Mouse (Mus musculus) MEL (cell line): Measurements from ENCODE around the gene Emilin2. TPM values are rescaled to one million over a fixed set of nuclear protein-coding genes. Genes with fewer than 3 reads are reported as not detected.

Experiments
- DNase-seq: peaks from one replicate; pipeline ENCODE4 v3.0.0; 2011; ENCODE audit warnings: low read depth, low spot score
- H3K27ac ChIP-seq: 2 replicates; pipeline ENCODE4 v1.5.1; 2012; ENCODE audit warnings: low read depth, mild to moderate bottlenecking, control low read depth, low read length, moderate library complexity; ENCODE audit not compliant: control insufficient read depth
- H3K27me3 ChIP-seq, 2 experiments: fragments of 150-350 bp in 1 of 2; sonication (generic) in 1 of 2; 2 replicates each; pipeline ENCODE4 v1.6.1; 2012; ENCODE audit warnings: low read length in 2 of 2, mild to moderate bottlenecking in 2 of 2, improper control_type of control experiment in 1 of 2, moderate library complexity in 1 of 2; ENCODE audit not compliant: insufficient read depth in 2 of 2, control insufficient read depth in 1 of 2
- H3K36me3 ChIP-seq, 2 experiments: 2 replicates each; pipeline ENCODE4 v1.6.1; 2012 to 2014; ENCODE audit warnings: low read length in 2 of 2, improper control_type of control experiment in 1 of 2, inconsistent platforms in 1 of 2, mild to moderate bottlenecking in 1 of 2; ENCODE audit not compliant: insufficient read depth in 2 of 2, control insufficient read depth in 1 of 2
- H3K4me1 ChIP-seq, 2 experiments: fragments of 150-350 bp in 1 of 2; sonication (generic) in 1 of 2; 2 replicates each; pipeline ENCODE4 v1.6.1; 2012; ENCODE audit warnings: low read length in 2 of 2, improper control_type of control experiment in 1 of 2, mild to moderate bottlenecking in 1 of 2; ENCODE audit not compliant: insufficient read depth in 2 of 2, control insufficient read depth in 1 of 2
- H3K4me3 ChIP-seq, 2 experiments: fragments of 150-350 bp in 1 of 2; sonication (generic) in 1 of 2; 2 replicates each; pipeline ENCODE4 v1.5.1; 2012; ENCODE audit warnings: low read depth in 2 of 2, low read length in 2 of 2, mild to moderate bottlenecking in 2 of 2, moderate library complexity in 2 of 2, control low read depth in 1 of 2, improper control_type of control experiment in 1 of 2; ENCODE audit not compliant: control insufficient read depth in 1 of 2, insufficient read depth in 1 of 2
- H3K79me2 ChIP-seq: 2 replicates; pipeline ENCODE4 v1.6.1; 2012; ENCODE audit warnings: mild to moderate bottlenecking, low read length, moderate library complexity; ENCODE audit not compliant: control insufficient read depth, poor library complexity, insufficient read depth
- H3K9ac ChIP-seq: 2 replicates; pipeline ENCODE4 v1.6.1; 2012; ENCODE audit warnings: low read depth, mild to moderate bottlenecking, control low read depth, low read length, moderate library complexity; ENCODE audit not compliant: control insufficient read depth, poor library complexity, severe bottlenecking
- H3K9me3 ChIP-seq: fragments of 150-350 bp; sonication (generic); replicated peaks from 2 replicates; pipeline ENCODE4 v1.6.1; 2012; ENCODE audit warnings: mild to moderate bottlenecking, low read length, improper control_type of control experiment, moderate library complexity; ENCODE audit not compliant: insufficient read depth
- BHLHE40 ChIP-seq: IDR thresholded peaks from 2 replicates; pipeline ENCODE4 v1.6.1; 2012; ENCODE audit warnings: low read depth, mild to moderate bottlenecking, inconsistent platforms, low read length, improper control_type of control experiment, borderline replicate concordance
- CHD2 ChIP-seq: IDR thresholded peaks from 2 replicates; pipeline ENCODE4 v1.6.1; 2011; ENCODE audit warnings: low read length, improper control_type of control experiment
- E2F4 ChIP-seq: IDR thresholded peaks from 2 replicates; pipeline ENCODE4 v1.6.1; 2011; ENCODE audit warnings: low read depth, low read length, improper control_type of control experiment, borderline replicate concordance
- EP300 ChIP-seq, 2 experiments: IDR thresholded peaks; 2 replicates each; pipeline ENCODE4 v1.6.1; 2011; ENCODE audit warnings: improper control_type of control experiment in 2 of 2, low read length in 2 of 2, low read depth in 1 of 2, mild to moderate bottlenecking in 1 of 2
- ETS1 ChIP-seq: IDR thresholded peaks from 2 replicates; pipeline ENCODE4 v1.6.1; 2012; ENCODE audit warnings: low read depth, mild to moderate bottlenecking, inconsistent platforms, low read length, improper control_type of control experiment, moderate library complexity
- HCFC1 ChIP-seq: IDR thresholded peaks from 2 replicates; pipeline ENCODE4 v1.6.1; 2012; ENCODE audit warnings: low read depth, mild to moderate bottlenecking, inconsistent platforms, low read length, improper control_type of control experiment, moderate library complexity
- MAFK ChIP-seq: IDR thresholded peaks from 2 replicates; pipeline ENCODE4 v1.6.1; 2011; ENCODE audit warnings: low read depth, mild to moderate bottlenecking, low read length, improper control_type of control experiment, borderline replicate concordance
- MAX ChIP-seq: IDR thresholded peaks from 2 replicates; pipeline ENCODE4 v1.6.1; 2011; ENCODE audit warnings: low read length, improper control_type of control experiment
- MAZ ChIP-seq: IDR thresholded peaks from 2 replicates; pipeline ENCODE4 v1.6.1; 2012; ENCODE audit warnings: low read depth, mild to moderate bottlenecking, inconsistent platforms, low read length, improper control_type of control experiment
- MXI1 ChIP-seq: IDR thresholded peaks from 2 replicates; pipeline ENCODE4 v1.6.1; 2011; ENCODE audit warnings: mild to moderate bottlenecking, low read depth, low read length, improper control_type of control experiment
- MYB ChIP-seq: IDR thresholded peaks from 2 replicates; pipeline ENCODE4 v1.6.1; 2011; ENCODE audit warnings: mild to moderate bottlenecking, low read depth, low read length, improper control_type of control experiment
- MYC ChIP-seq: IDR thresholded peaks from 2 replicates; pipeline ENCODE4 v1.6.1; 2011; ENCODE audit warnings: low read depth, mild to moderate bottlenecking, low read length, improper control_type of control experiment, moderate library complexity
- POLR2AphosphoS2 ChIP-seq: IDR thresholded peaks from 2 replicates; pipeline ENCODE4 v1.6.1; 2011; ENCODE audit warnings: low read length, improper control_type of control experiment
- SMC3 ChIP-seq: IDR thresholded peaks from 2 replicates; pipeline ENCODE4 v1.6.1; 2011; ENCODE audit warnings: low read depth, low read length, improper control_type of control experiment
- TCF12 ChIP-seq: IDR thresholded peaks from 2 replicates; pipeline ENCODE4 v1.6.1; 2014; ENCODE audit warnings: low read depth, mild to moderate bottlenecking, inconsistent platforms, low read length, improper control_type of control experiment, moderate library complexity
- USF1 ChIP-seq: IDR thresholded peaks from 2 replicates; pipeline ENCODE4 v1.6.1; 2014; ENCODE audit warnings: low read depth, mild to moderate bottlenecking, inconsistent platforms, low read length, improper control_type of control experiment, moderate library complexity
- ZKSCAN1 ChIP-seq: IDR thresholded peaks from 2 replicates; pipeline ENCODE4 v1.6.1; 2012; ENCODE audit warnings: low read depth, mild to moderate bottlenecking, inconsistent platforms, low read length, improper control_type of control experiment, moderate library complexity
- ZNF384 ChIP-seq: IDR thresholded peaks from 2 replicates; pipeline ENCODE4 v1.6.1; 2012; ENCODE audit warnings: low read depth, mild to moderate bottlenecking, inconsistent platforms, low read length, improper control_type of control experiment
- polyA plus RNA-seq, 2 experiments: library from polyadenylated mRNA; stranded (reverse) in 1 of 2; unstranded in 1 of 2; fragments of >175 nt in 1 of 2; fragments of >200 nt in 1 of 2; gene quantifications; 2 replicates each; pipeline versions ENCODE4 v1.2.1 to v1.2.4; 2012; ENCODE audit warnings: low replicate concordance in 2 of 2, low read depth in 1 of 2; ENCODE audit not compliant: insufficient read length in 2 of 2, insufficient read depth in 1 of 2, missing spikeins in 1 of 2
- total RNA-seq: library from RNA; depleted of rRNA; stranded (reverse); fragments of 300-350 nt; gene quantifications from 2 replicates; pipeline ENCODE4 v1.2.3, GENCODE M21; 2012

Gene Emilin2
- total and polyA plus RNA-seq, 3 experiments: 37.4 to 95.5 (median 92.6) TPM

GRCm38 (mm10) chr17:71294570-71294969 is 17.2 kb downstream of the Emilin2 start:
- Histone ChIP-seq H3K36me3 (peaks cover 6 to 44% of the 10 kb centered on the region in 2 experiments), H3K4me3 (no peak overlapping the region), H3K9ac (no peak overlapping the region), H3K27ac (no peak overlapping the region), H3K4me1 (peaks cover 36 to 41% of the 10 kb centered on the region in 2 experiments), H3K9me3 (no peaks in the 10 kb centered on the region), H3K79me2 (peaks cover 5% of the 10 kb centered on the region; the same call in 1 of the 2 replicates)
- TF ChIP-seq MXI1 (peak; percentile 46; the same call in 1 of the 2 replicates), HCFC1 (no peak), ZNF384 (no peak), MAX (peak; percentile 72; the same call in 1 of the 2 replicates), SMC3 (no peak), BHLHE40 (peak; percentile 91), EP300 (IDR thresholded peaks at IDR 0.05; ENCODE audit: low read depth in 1 of 2, low read length in 2 of 2) (peak in 1 of 2 experiments; percentile 33; a peak in 1 of 4 replicates), CHD2 (no peak), TCF12 (peak; percentile 22; the same call in 1 of the 2 replicates), POLR2AphosphoS2 (no peak), ETS1 (no peak), ZKSCAN1 (no peak), MAZ (no peak), USF1 (no peak)
- TF ChIP-seq, all 39 proteins: peak for 5
- H3K27me3 ChIP-seq: no peaks in the 10 kb centered on the region
- DNase-seq: no peak

GRCm38 (mm10) chr17:71292897-71293296 is 18.9 kb downstream of the Emilin2 start:
- peak overlapping the region; percentile 20; the same call in 1 of the 2 replicates for H3K27ac ChIP-seq

More at GRCm38 (mm10) chr17:71292897-71293296, 18.9 kb downstream of the Emilin2 start:
- TF ChIP-seq MAFK (no peak), ZKSCAN1 (no peak), E2F4 (no peak), MYB (no peak), MYC (no peak)
- H3K36me3 ChIP-seq: peaks cover 0 to 58% of the 10 kb centered on the region in 2 experiments; a peak in 3 of 4 replicates
- H3K4me1 ChIP-seq: peaks cover 43 to 54% of the 10 kb centered on the region in 2 experiments
- no peaks in the 10 kb centered on the region for H3K9me3 ChIP-seq
- H3K4me3 ChIP-seq: no peak overlapping the region
- H3K79me2 ChIP-seq: peaks cover 5% of the 10 kb centered on the region; the same call in 1 of the 2 replicates
- no peaks in the 10 kb centered on the region for H3K27me3 ChIP-seq
- no peak overlapping the region for H3K9ac ChIP-seq
- DNase-seq: peak; percentile 47
